Mouse (Mus musculus) hindbrain, embryonic 11.5 days (tissue): ENCODE results near the gene Pde5a. TPM values are rescaled to one million over a fixed set of nuclear protein-coding genes. Genes with fewer than 3 reads are reported as not detected.

ENCODE experiments used
- ATAC-seq: fragments of 200-750 bp; cut with Nextera tagmentation; 2 replicates; pipeline ENCODE4 v1.8.0; 2017; ENCODE audit warnings: mild to moderate bottlenecking, moderate TSS enrichment, moderate library complexity; ENCODE audit not compliant: low FRiP score
- DNase-seq: peaks from one replicate; pipeline ENCODE4 v3.0.0-alpha.2; 2015; ENCODE audit warnings: low spot score
- H3K27ac ChIP-seq: fragments of 300-500 bp; sonication (generic); 2 replicates; pipeline ENCODE4 v1.5.1; 2014; ENCODE audit warnings: mild to moderate bottlenecking, low read depth, low read length
- H3K27me3 ChIP-seq: fragments of 300-500 bp; sonication (generic); 2 replicates; pipeline ENCODE4 v1.6.1; 2014; ENCODE audit warnings: mild to moderate bottlenecking, low read length, moderate library complexity, mixed read lengths; ENCODE audit not compliant: control insufficient read depth, insufficient read depth
- H3K36me3 ChIP-seq: fragments of 300-500 bp; sonication (generic); 2 replicates; pipeline ENCODE4 v1.6.1; 2014; ENCODE audit warnings: mild to moderate bottlenecking, low read length, moderate library complexity, mixed read lengths; ENCODE audit not compliant: control insufficient read depth, insufficient read depth
- H3K4me1 ChIP-seq: fragments of 300-500 bp; sonication (generic); replicated peaks from 2 replicates; pipeline ENCODE4 v1.6.1; 2014; ENCODE audit warnings: low read length, mixed read lengths; ENCODE audit not compliant: control insufficient read depth, insufficient read depth
- H3K4me2 ChIP-seq: fragments of 300-500 bp; sonication (generic); replicated peaks from 2 replicates; pipeline ENCODE4 v1.6.1; 2014; ENCODE audit warnings: mild to moderate bottlenecking, low read depth, low read length
- H3K4me3 ChIP-seq: fragments of 300-500 bp; sonication (generic); 2 replicates; pipeline ENCODE4 v1.5.1; 2014; ENCODE audit warnings: low read depth, low read length
- H3K9ac ChIP-seq: fragments of 300-500 bp; sonication (generic); 2 replicates; pipeline ENCODE4 v1.6.1; 2014; ENCODE audit warnings: low read depth, low read length
- H3K9me3 ChIP-seq: fragments of 300-500 bp; sonication (generic); 2 replicates; pipeline ENCODE4 v1.6.1; 2016; ENCODE audit warnings: low read length; ENCODE audit not compliant: control insufficient read depth
- WGBS: fragments of 180-500 bp; shearing (Covaris S2); extraction: QIAGEN DNeasy Blood & Tissue Kit; methylation state at CpG from one replicate; pipeline ENCODE4 v1.1.7; 2014; 5-methylcytosine and 5-hydroxymethylcytosine counted together
- polyA plus RNA-seq: library from polyadenylated mRNA; unstranded; fragments of >200 nt; fragmentation: Nextera tagmentation; extraction: Ambion mirVana; gene quantifications from 2 replicates; pipeline ENCODE4 v1.2.1, GENCODE M21; 2014

Gene Pde5a
- polyA plus RNA-seq, result 4.1 and 8.1 TPM in 2 replicates

DNA sequence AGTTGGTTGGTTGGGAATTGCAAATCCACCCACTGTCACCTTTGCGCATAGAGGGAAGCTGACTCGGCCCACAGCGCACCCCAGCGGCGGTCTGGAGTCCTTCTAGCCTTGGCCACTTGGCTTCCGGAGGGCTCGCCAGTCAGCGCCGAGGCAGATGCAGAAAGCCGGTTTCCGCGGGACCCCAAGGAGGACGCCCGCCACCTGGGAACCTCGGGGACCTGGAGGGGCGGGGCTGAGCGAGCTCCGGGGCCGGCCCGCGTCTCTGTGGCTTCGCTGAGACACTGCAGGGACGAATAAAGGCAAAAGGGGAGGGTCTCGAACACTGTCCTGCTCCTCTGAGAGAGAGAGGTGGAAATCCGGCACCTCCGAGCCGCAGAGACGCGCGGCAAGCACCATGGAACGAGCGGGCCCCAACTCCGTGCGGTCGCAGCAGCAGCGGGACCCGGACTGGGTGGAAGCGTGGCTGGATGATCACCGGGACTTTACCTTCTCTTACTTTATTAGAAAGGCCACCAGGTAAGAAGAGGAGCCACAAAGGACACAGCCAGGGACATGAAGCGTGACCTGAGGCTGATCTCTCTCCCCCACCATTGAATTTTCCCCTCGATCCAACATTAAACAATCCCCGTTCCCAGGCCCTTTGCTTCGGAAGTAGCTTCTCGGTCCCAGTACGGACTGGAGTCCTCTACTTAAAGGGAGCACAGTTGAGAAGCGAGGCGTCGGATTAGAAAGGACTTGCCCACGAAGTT, at the start of gene Pde5a:
Gene Pde5a, plus strand, starts transcription at position 96 of the 749 bp plus-strand sequence.
- DNase-seq (peak; percentile 90), ATAC-seq (peak; percentile 74)
- H3K4me3 ChIP-seq, result peak within 1 kb of the TSS; percentile 76
- peak within 1 kb of the TSS; percentile 87 for H3K27ac ChIP-seq
- 2% methylated on average over 49 of the region's 49 CpGs for WGBS
- H3K27me3 ChIP-seq, result no peaks in the 10 kb centered on the region
- H3K9ac ChIP-seq, result peak within 1 kb of the TSS; percentile 90
- peaks cover 2% of the 10 kb centered on the region; the same call in 1 of the 2 replicates for H3K4me1 ChIP-seq
- no peaks in the 10 kb centered on the region for H3K9me3 ChIP-seq
- H3K4me2 ChIP-seq, result peak within 1 kb of the TSS; percentile 80
- no peaks in the 10 kb centered on the region for H3K36me3 ChIP-seq

GRCm38 (mm10) chr3:122680851-122681250, 47.9 kb upstream of the Pde5a start:
- H3K27me3 ChIP-seq, result no peaks in the 10 kb centered on the region
- no peak overlapping the region for H3K9ac ChIP-seq
- no peaks in the 10 kb centered on the region for H3K9me3 ChIP-seq
- no peak overlapping the region for H3K27ac ChIP-seq
- WGBS, result 93% methylated on average over 3 of the region's 3 CpGs
- ATAC-seq (no peak), DNase-seq (no peak)
- H3K4me3 ChIP-seq, result no peak overlapping the region
- H3K4me1 ChIP-seq, result no peaks in the 10 kb centered on the region
- H3K36me3 ChIP-seq, result no peaks in the 10 kb centered on the region
- no peak overlapping the region for H3K4me2 ChIP-seq

DNA sequence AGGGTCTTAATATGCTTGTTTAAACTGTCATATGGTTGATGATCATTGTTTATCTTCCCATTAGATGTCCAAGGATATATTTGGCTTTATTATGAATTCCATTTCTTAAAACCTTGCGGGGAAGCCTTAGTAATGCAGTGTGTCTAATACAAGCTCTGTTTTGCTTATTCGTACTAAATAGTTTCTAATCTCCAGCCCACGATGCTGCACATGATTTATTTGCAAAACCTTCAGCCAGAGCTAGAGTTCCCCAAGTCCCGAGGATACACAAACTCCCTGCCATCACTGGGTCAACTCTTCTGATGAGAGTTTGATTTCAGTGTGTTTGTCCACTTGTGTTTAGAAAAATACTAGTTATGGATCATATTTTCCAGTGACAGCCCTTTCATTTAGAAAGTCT, 46.4 kb upstream of the Pde5a start:
- Histone ChIP-seq H3K27ac (no peak overlapping the region), H3K4me3 (no peak overlapping the region), H3K4me1 (no peaks in the 10 kb centered on the region), H3K36me3 (no peaks in the 10 kb centered on the region), H3K9me3 (no peaks in the 10 kb centered on the region), H3K9ac (no peak overlapping the region), H3K27me3 (no peaks in the 10 kb centered on the region), H3K4me2 (no peak overlapping the region)
- WGBS, result 88% methylated on average over 4 of the region's 4 CpGs
- DNase-seq (no peak), ATAC-seq (no peak)

DNA sequence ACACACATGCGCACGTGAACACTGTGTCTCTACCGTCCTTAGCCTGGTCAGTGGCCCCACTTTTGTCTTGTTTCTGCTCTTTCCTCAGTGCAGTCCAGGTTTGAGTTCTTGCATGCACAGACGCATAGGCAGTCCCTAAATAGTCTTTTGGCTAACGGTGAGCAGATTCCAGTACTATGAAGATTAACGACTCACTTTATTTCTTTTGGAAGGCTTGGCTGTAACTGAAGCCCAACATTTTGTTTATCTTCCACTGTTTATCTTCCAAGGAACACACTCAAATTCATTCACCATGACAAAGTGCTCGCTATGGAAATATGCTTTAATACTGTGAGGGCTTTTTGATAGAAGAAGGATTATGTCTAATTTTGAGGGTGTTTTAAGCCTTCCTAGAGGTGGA, 43.9 kb upstream of the Pde5a start:
- DNase-seq (no peak), ATAC-seq (no peak)
- Histone ChIP-seq H3K4me2 (no peak overlapping the region), H3K27me3 (no peaks in the 10 kb centered on the region), H3K9me3 (no peaks in the 10 kb centered on the region), H3K4me3 (no peak overlapping the region), H3K27ac (no peak overlapping the region), H3K36me3 (no peaks in the 10 kb centered on the region), H3K9ac (no peak overlapping the region), H3K4me1 (no peaks in the 10 kb centered on the region)
- WGBS, result 84% methylated on average over 7 of the region's 7 CpGs

- no peak overlapping the region for H3K9ac ChIP-seq
- H3K9me3 ChIP-seq, result no peaks in the 10 kb centered on the region
- H3K27me3 ChIP-seq, result no peaks in the 10 kb centered on the region
- no peaks in the 10 kb centered on the region for H3K36me3 ChIP-seq
- no peak overlapping the region for H3K4me3 ChIP-seq
- DNase-seq, result no peak
- ATAC-seq, result no peak
- H3K27ac ChIP-seq, result no peak overlapping the region
- H3K4me1 ChIP-seq, result no peaks in the 10 kb centered on the region
- WGBS, result 95% methylated on average over 3 of the region's 3 CpGs
- no peak overlapping the region for H3K4me2 ChIP-seq
Observed at GRCm38 (mm10) chr3:122693039-122693438, 35.7 kb upstream of the Pde5a start.

GRCm38 (mm10) chr3:122695870-122696269, 32.9 kb upstream of the Pde5a start:
- Histone ChIP-seq H3K4me2 (no peak overlapping the region), H3K36me3 (no peaks in the 10 kb centered on the region), H3K27ac (no peak overlapping the region), H3K27me3 (no peaks in the 10 kb centered on the region), H3K9me3 (no peaks in the 10 kb centered on the region), H3K9ac (no peak overlapping the region), H3K4me3 (no peak overlapping the region), H3K4me1 (no peaks in the 10 kb centered on the region)
- ATAC-seq (no peak), DNase-seq (no peak)
- WGBS, result 79% methylated on average over 3 of the region's 3 CpGs

- H3K27me3 ChIP-seq, result no peaks in the 10 kb centered on the region
- no peak overlapping the region for H3K9ac ChIP-seq
- H3K4me1 ChIP-seq, result no peaks in the 10 kb centered on the region
- H3K36me3 ChIP-seq, result no peaks in the 10 kb centered on the region
- ATAC-seq, result no peak
- H3K9me3 ChIP-seq, result no peaks in the 10 kb centered on the region
- no peak overlapping the region for H3K27ac ChIP-seq
- DNase-seq, result no peak
- no peak overlapping the region for H3K4me2 ChIP-seq
- no peak overlapping the region for H3K4me3 ChIP-seq
- WGBS, result 82% methylated on average over 4 of the region's 4 CpGs
Observed at GRCm38 (mm10) chr3:122696672-122697071, 32.1 kb upstream of the Pde5a start.

DNA sequence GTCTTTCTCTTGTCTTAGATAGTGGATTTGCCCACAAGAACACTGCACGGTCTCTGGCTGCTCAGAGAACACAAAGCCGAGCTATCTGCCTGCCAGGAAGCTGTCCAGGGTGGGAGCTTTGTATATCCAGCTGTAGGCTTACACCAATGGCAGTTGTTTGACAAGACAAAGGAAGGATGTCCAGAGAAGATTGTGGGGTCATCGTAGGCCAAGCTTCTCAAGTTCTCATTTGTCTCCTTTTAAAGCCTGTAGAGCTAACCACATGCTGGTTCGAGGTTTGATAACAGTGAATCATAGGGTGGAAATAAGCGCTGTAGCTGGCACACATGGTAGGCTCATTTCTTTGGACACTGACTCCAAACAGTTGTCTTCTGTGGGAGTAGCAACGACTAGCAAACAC, 24.5 kb upstream of the Pde5a start:
- Histone ChIP-seq H3K27ac (no peak overlapping the region), H3K9ac (no peak overlapping the region), H3K4me2 (no peak overlapping the region), H3K36me3 (no peaks in the 10 kb centered on the region), H3K9me3 (no peaks in the 10 kb centered on the region), H3K4me1 (no peaks in the 10 kb centered on the region), H3K4me3 (no peak overlapping the region), H3K27me3 (no peaks in the 10 kb centered on the region)
- WGBS, result 4% methylated on average over 6 of the region's 6 CpGs
- DNase-seq (peak; percentile 27), ATAC-seq (no peak)

DNA sequence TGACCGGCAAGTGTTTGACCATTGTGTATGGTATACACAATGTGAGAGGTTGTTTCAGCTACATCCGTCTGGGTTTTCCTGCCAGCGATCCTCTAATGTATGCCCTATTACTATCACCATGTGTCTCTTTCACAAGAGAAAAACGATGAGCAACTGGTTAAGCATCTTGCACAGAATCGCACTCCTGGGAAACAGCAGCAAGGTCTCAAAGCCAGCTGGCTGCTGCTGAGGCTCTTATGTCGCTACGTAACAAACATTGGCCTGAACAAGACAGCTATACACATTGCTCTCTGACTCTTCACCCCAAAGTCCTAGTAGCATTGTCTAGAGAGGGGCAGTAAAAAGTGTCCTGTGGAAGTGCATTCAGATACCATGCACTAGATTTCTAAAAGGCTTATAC, 23.5 kb upstream of the Pde5a start:
- DNase-seq (no peak), ATAC-seq (no peak)
- H3K4me2 ChIP-seq, result no peak overlapping the region
- H3K9ac ChIP-seq, result no peak overlapping the region
- H3K36me3 ChIP-seq, result no peaks in the 10 kb centered on the region
- WGBS, result 77% methylated on average over 7 of the region's 7 CpGs
- H3K4me1 ChIP-seq, result no peaks in the 10 kb centered on the region
- no peaks in the 10 kb centered on the region for H3K27me3 ChIP-seq
- no peak overlapping the region for H3K27ac ChIP-seq
- H3K4me3 ChIP-seq, result no peak overlapping the region
- H3K9me3 ChIP-seq, result no peaks in the 10 kb centered on the region
